Mouse (Mus musculus): ENCODE measurements at regions not wholly inside any gene's neighbourhood (a gene's known extent, or its start where the extent isn't known, plus 50 kb on each side); places are given as distances from the start of the nearest gene placed in this dataset.

- H3K4me1 ChIP-seq (ENCODE audit: control insufficient read depth, insufficient read depth, low read length): no peaks in the 10 kb centered on the region
- no peaks in the 10 kb centered on the region for H3K36me3 ChIP-seq (ENCODE audit: control insufficient read depth, insufficient read depth, low read length)
- 73% methylated on average over 6 of the region's 6 CpGs for WGBS
- no peaks in the 10 kb centered on the region for H3K27me3 ChIP-seq (ENCODE audit: control insufficient read depth, insufficient read depth, low read length)
- no peak for TF ChIP-seq CTCF (IDR thresholded peaks at IDR 0.05; ENCODE audit: low read depth, low read length)
- no peaks in the 10 kb centered on the region for H3K79me2 ChIP-seq (ENCODE audit: control insufficient read depth, insufficient read depth, low read length)
- no peak for DNase-seq (ENCODE audit: extremely low read depth, low read depth, low spot score)
- H3K4me3 ChIP-seq (ENCODE audit: insufficient read depth, low read depth, low read length): no peak overlapping the region
- no peak overlapping the region for H3K27ac ChIP-seq (replicated peaks; ENCODE audit: insufficient read depth, low read depth, low read length)
- no peak overlapping the region for H3K9ac ChIP-seq (ENCODE audit: low read depth, low read length)
Observed at GRCm38 (mm10) chr4:31849763-31850162, 114.1 kb upstream of the Map3k7 start.

- no peak for TF ChIP-seq POLR2A (IDR thresholded peaks at IDR 0.05; ENCODE audit: extremely low read depth, insufficient read depth, low read length)
- no peak for TF ChIP-seq CTCF (IDR thresholded peaks at IDR 0.05; ENCODE audit: low read depth, low read length)
- no peaks in the 10 kb centered on the region for H3K79me2 ChIP-seq (ENCODE audit: control insufficient read depth, insufficient read depth, low read length)
- H3K4me3 ChIP-seq (ENCODE audit: insufficient read depth, low read depth, low read length): no peak overlapping the region
- H3K27me3 ChIP-seq (ENCODE audit: control insufficient read depth, insufficient read depth, low read length): no peaks in the 10 kb centered on the region
- H3K27ac ChIP-seq (replicated peaks; ENCODE audit: insufficient read depth, low read depth, low read length): no peak overlapping the region
- H3K9ac ChIP-seq (ENCODE audit: low read depth, low read length): no peak overlapping the region
- H3K4me1 ChIP-seq (ENCODE audit: control insufficient read depth, insufficient read depth, low read length): no peaks in the 10 kb centered on the region
- WGBS: 53% methylated on average over 3 of the region's 3 CpGs
- DNase-seq (ENCODE audit: extremely low read depth, low read depth, low spot score): no peak
- no peaks in the 10 kb centered on the region for H3K36me3 ChIP-seq (ENCODE audit: control insufficient read depth, insufficient read depth, low read length)
Observed at GRCm38 (mm10) chr4:31851006-31851405, 112.9 kb upstream of the Map3k7 start.

- no peak for DNase-seq (ENCODE audit: extremely low read depth, low read depth, low spot score)
- H3K9ac ChIP-seq (ENCODE audit: low read depth, low read length): no peak overlapping the region
- no peaks in the 10 kb centered on the region for H3K27me3 ChIP-seq (ENCODE audit: control insufficient read depth, insufficient read depth, low read length)
- no peak overlapping the region for H3K27ac ChIP-seq (replicated peaks; ENCODE audit: insufficient read depth, low read depth, low read length)
- H3K4me3 ChIP-seq (ENCODE audit: insufficient read depth, low read depth, low read length): no peak overlapping the region
- no peaks in the 10 kb centered on the region for H3K36me3 ChIP-seq (ENCODE audit: control insufficient read depth, insufficient read depth, low read length)
- 79% methylated on average over 6 of the region's 6 CpGs for WGBS
- no peak for TF ChIP-seq POLR2A (IDR thresholded peaks at IDR 0.05; ENCODE audit: extremely low read depth, insufficient read depth, low read length)
- no peak for TF ChIP-seq CTCF (IDR thresholded peaks at IDR 0.05; ENCODE audit: low read depth, low read length)
- H3K4me1 ChIP-seq (ENCODE audit: control insufficient read depth, insufficient read depth, low read length): no peaks in the 10 kb centered on the region
- no peaks in the 10 kb centered on the region for H3K79me2 ChIP-seq (ENCODE audit: control insufficient read depth, insufficient read depth, low read length)
Observed at GRCm38 (mm10) chr4:31853851-31854250, 110.0 kb upstream of the Map3k7 start.

- Histone ChIP-seq H3K79me2 (ENCODE audit: control insufficient read depth, insufficient read depth, low read length) (no peaks in the 10 kb centered on the region), H3K4me3 (ENCODE audit: insufficient read depth, low read depth, low read length) (no peak overlapping the region), H3K9ac (ENCODE audit: low read depth, low read length) (no peak overlapping the region), H3K4me1 (ENCODE audit: control insufficient read depth, insufficient read depth, low read length) (no peaks in the 10 kb centered on the region), H3K27ac (replicated peaks; ENCODE audit: insufficient read depth, low read depth, low read length) (no peak overlapping the region), H3K36me3 (ENCODE audit: control insufficient read depth, insufficient read depth, low read length) (no peaks in the 10 kb centered on the region), H3K27me3 (ENCODE audit: control insufficient read depth, insufficient read depth, low read length) (no peaks in the 10 kb centered on the region)
- TF ChIP-seq POLR2A (IDR thresholded peaks at IDR 0.05; ENCODE audit: extremely low read depth, insufficient read depth, low read length): no peak
- TF ChIP-seq CTCF (IDR thresholded peaks at IDR 0.05; ENCODE audit: low read depth, low read length): no peak
- no peak for DNase-seq (ENCODE audit: extremely low read depth, low read depth, low spot score)
- WGBS: 82% methylated on average over 2 of the region's 2 CpGs
Observed at GRCm38 (mm10) chr4:31860389-31860788, 103.5 kb upstream of the Map3k7 start.

- no peak for TF ChIP-seq CTCF (IDR thresholded peaks at IDR 0.05; ENCODE audit: low read depth, low read length)
- TF ChIP-seq POLR2A (IDR thresholded peaks at IDR 0.05; ENCODE audit: extremely low read depth, insufficient read depth, low read length): no peak
- Histone ChIP-seq H3K27me3 (ENCODE audit: control insufficient read depth, insufficient read depth, low read length) (no peaks in the 10 kb centered on the region), H3K36me3 (ENCODE audit: control insufficient read depth, insufficient read depth, low read length) (no peaks in the 10 kb centered on the region), H3K27ac (replicated peaks; ENCODE audit: insufficient read depth, low read depth, low read length) (no peak overlapping the region), H3K9ac (ENCODE audit: low read depth, low read length) (no peak overlapping the region), H3K79me2 (ENCODE audit: control insufficient read depth, insufficient read depth, low read length) (no peaks in the 10 kb centered on the region), H3K4me1 (ENCODE audit: control insufficient read depth, insufficient read depth, low read length) (no peaks in the 10 kb centered on the region), H3K4me3 (ENCODE audit: insufficient read depth, low read depth, low read length) (no peak overlapping the region)
- WGBS: 74% methylated on average over 3 of the region's 3 CpGs
- DNase-seq (ENCODE audit: extremely low read depth, low read depth, low spot score): no peak
Observed at GRCm38 (mm10) chr4:31861172-31861571, 102.7 kb upstream of the Map3k7 start.

- no peak for TF ChIP-seq POLR2A (IDR thresholded peaks at IDR 0.05; ENCODE audit: extremely low read depth, insufficient read depth, low read length)
- TF ChIP-seq CTCF (IDR thresholded peaks at IDR 0.05; ENCODE audit: low read depth, low read length): no peak
- Histone ChIP-seq H3K4me1 (ENCODE audit: control insufficient read depth, insufficient read depth, low read length) (no peaks in the 10 kb centered on the region), H3K36me3 (ENCODE audit: control insufficient read depth, insufficient read depth, low read length) (no peaks in the 10 kb centered on the region), H3K9ac (ENCODE audit: low read depth, low read length) (no peak overlapping the region), H3K27ac (replicated peaks; ENCODE audit: insufficient read depth, low read depth, low read length) (no peak overlapping the region), H3K27me3 (ENCODE audit: control insufficient read depth, insufficient read depth, low read length) (no peaks in the 10 kb centered on the region), H3K4me3 (ENCODE audit: insufficient read depth, low read depth, low read length) (no peak overlapping the region), H3K79me2 (ENCODE audit: control insufficient read depth, insufficient read depth, low read length) (no peaks in the 10 kb centered on the region)
- no peak for DNase-seq (ENCODE audit: extremely low read depth, low read depth, low spot score)
- 89% methylated on average over 9 of the region's 9 CpGs for WGBS
Observed at GRCm38 (mm10) chr4:31872985-31873983, 90.6 kb upstream of the Map3k7 start.
